Mouse (Mus musculus) midbrain, embryonic 11.5 days (tissue): ENCODE measurements around the gene Kank4. TPM values are rescaled to one million over a fixed set of nuclear protein-coding genes. Genes with fewer than 3 reads are reported as not detected.

Source experiments
- ATAC-seq: fragments of 200-750 bp; cut with Nextera tagmentation; 2 replicates; pipeline ENCODE4 v1.8.0; 2017; ENCODE audit warnings: moderate TSS enrichment, moderate library complexity; ENCODE audit not compliant: low FRiP score
- DNase-seq: peaks from one replicate; pipeline ENCODE4 v3.0.0; 2015; ENCODE audit warnings: low spot score; ENCODE audit errors: missing footprints
- H3K27ac ChIP-seq: fragments of 300-500 bp; sonication (generic); 2 replicates; pipeline ENCODE4 v1.5.1; 2014; ENCODE audit warnings: low read depth, low read length
- H3K27me3 ChIP-seq: fragments of 300-500 bp; sonication (generic); 2 replicates; pipeline ENCODE4 v1.6.1; 2014; ENCODE audit warnings: mild to moderate bottlenecking, low read length, moderate library complexity, mixed read lengths; ENCODE audit not compliant: control insufficient read depth, insufficient read depth
- H3K36me3 ChIP-seq: fragments of 300-500 bp; sonication (generic); 2 replicates; pipeline ENCODE4 v1.6.1; 2014; ENCODE audit warnings: mild to moderate bottlenecking, low read length, moderate library complexity, mixed read lengths; ENCODE audit not compliant: control insufficient read depth, insufficient read depth
- H3K4me1 ChIP-seq: fragments of 300-500 bp; sonication (generic); 2 replicates; pipeline ENCODE4 v1.6.1; 2014; ENCODE audit warnings: low read length; ENCODE audit not compliant: control insufficient read depth, insufficient read depth
- H3K4me2 ChIP-seq: fragments of 300-500 bp; sonication (generic); 2 replicates; pipeline ENCODE4 v1.6.1; 2014; ENCODE audit warnings: mild to moderate bottlenecking, moderate library complexity
- H3K4me3 ChIP-seq: fragments of 300-500 bp; sonication (generic); 2 replicates; pipeline ENCODE4 v1.5.1; 2014; ENCODE audit warnings: low read depth, low read length
- H3K9ac ChIP-seq: fragments of 300-500 bp; sonication (generic); 2 replicates; pipeline ENCODE4 v1.6.1; 2014; ENCODE audit warnings: low read length
- H3K9me3 ChIP-seq: fragments of 300-500 bp; sonication (generic); 2 replicates; pipeline ENCODE4 v1.6.1; 2016; ENCODE audit warnings: low read length; ENCODE audit not compliant: control insufficient read depth
- WGBS: fragments of 180-500 bp; shearing (Covaris S2); extraction: QIAGEN DNeasy Blood & Tissue Kit; methylation state at CpG from one replicate; pipeline ENCODE4 v1.1.7; 2014; 5-methylcytosine and 5-hydroxymethylcytosine counted together
- polyA plus RNA-seq: library from polyadenylated mRNA; unstranded; fragments of >200 nt; fragmentation: Nextera tagmentation; extraction: Ambion mirVana; gene quantifications from 2 replicates; pipeline ENCODE4 v1.2.1, GENCODE M21; 2014

The Kank4 gene
- polyA plus RNA-seq, 1 experiment from 2014 or later, result 0.98 TPM

DNA sequence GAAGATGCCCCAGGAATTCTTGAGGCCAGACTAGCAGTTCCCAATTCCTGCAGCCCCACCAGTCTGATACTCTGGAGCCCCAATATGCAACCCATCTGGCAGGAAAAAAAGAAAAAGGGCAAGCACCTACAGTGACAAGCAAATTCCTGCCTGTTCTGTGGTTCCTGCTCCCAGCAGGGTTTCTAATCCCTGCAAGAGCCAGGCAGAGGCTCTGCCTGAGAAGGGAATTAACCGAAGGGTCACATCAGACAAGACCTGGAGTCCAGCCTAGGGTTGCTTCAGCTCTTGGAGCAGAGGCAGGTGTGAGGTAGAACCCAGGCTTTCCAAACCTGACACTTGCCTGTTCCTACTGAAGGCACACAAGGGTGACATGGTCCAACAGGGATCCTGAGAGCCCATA, 26.6 kb downstream of the Kank4 start:
- Histone ChIP-seq H3K4me3 (no peak overlapping the region), H3K4me1 (peaks cover 6% of the 10 kb centered on the region), H3K9ac (no peak overlapping the region), H3K9me3 (no peaks in the 10 kb centered on the region), H3K4me2 (peak overlapping the region; percentile 51; the same call in 1 of the 2 replicates), H3K27ac (no peak overlapping the region), H3K36me3 (no peaks in the 10 kb centered on the region), H3K27me3 (no peaks in the 10 kb centered on the region)
- DNase-seq, result no peak
- 26% methylated on average over 1 of the region's 1 CpGs for WGBS
- no peak for ATAC-seq

GRCm38 (mm10) chr4:98789861-98790311, 27.5 kb downstream of the Kank4 start:
- peak; percentile 54 for ATAC-seq
- 9% methylated on average over 10 of the region's 10 CpGs for WGBS
- H3K9me3 ChIP-seq, result no peaks in the 10 kb centered on the region
- H3K4me1 ChIP-seq, result peaks cover 6% of the 10 kb centered on the region
- peak overlapping the region; percentile 54 for H3K9ac ChIP-seq
- H3K27me3 ChIP-seq, result no peaks in the 10 kb centered on the region
- peak overlapping the region; percentile 19 for H3K4me3 ChIP-seq
- peak overlapping the region; percentile 51 for H3K4me2 ChIP-seq
- H3K27ac ChIP-seq, result no peak overlapping the region
- H3K36me3 ChIP-seq, result no peaks in the 10 kb centered on the region
- DNase-seq, result peak; percentile 89

DNA sequence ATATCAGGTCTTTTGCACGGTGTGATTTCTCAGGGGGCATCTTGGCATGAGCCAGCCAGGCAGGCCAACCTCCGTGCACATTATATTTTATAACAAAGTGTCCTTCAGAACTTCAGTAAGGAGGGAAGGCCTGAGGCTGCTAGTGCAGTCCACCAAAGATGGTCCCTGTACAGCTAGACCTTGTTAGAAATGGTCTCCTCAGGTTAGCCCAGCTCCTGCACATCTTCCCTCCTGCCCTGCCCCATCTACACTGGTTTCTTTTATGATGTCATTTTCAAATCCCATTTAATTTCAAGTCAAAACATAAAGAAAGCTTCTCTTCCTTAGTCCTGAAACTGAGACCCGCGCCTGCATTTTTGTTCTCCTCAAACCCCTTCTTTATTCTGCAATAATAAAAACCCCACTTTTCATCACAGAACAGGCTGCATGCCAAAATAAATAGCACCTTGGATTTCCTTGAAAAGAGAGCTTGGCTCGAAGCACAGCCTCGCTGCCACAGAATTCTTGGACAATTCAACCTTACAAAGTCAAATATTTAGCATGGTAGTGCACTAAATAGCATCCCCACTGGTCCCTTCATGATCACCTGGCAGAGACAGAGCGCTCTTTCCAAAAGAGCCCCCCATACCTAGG, 28.1 kb downstream of the Kank4 start:
- no peak for DNase-seq
- no peaks in the 10 kb centered on the region for H3K36me3 ChIP-seq
- no peak overlapping the region for H3K27ac ChIP-seq
- 80% methylated on average over 7 of the region's 7 CpGs for WGBS
- no peaks in the 10 kb centered on the region for H3K27me3 ChIP-seq
- ATAC-seq, result no peak; the same call in 1 of the 2 replicates
- H3K9ac ChIP-seq, result peak overlapping the region; percentile 54; the same call in 1 of the 2 replicates
- peaks cover 6% of the 10 kb centered on the region for H3K4me1 ChIP-seq
- H3K4me3 ChIP-seq, result peak overlapping the region; percentile 19
- H3K9me3 ChIP-seq, result no peaks in the 10 kb centered on the region
- peak overlapping the region; percentile 51 for H3K4me2 ChIP-seq

- H3K4me3 ChIP-seq, result no peak overlapping the region
- DNase-seq, result no peak
- 34% methylated on average over 3 of the region's 3 CpGs for WGBS
- H3K36me3 ChIP-seq, result no peaks in the 10 kb centered on the region
- peaks cover 6% of the 10 kb centered on the region for H3K4me1 ChIP-seq
- H3K9ac ChIP-seq, result no peak overlapping the region
- H3K9me3 ChIP-seq, result no peaks in the 10 kb centered on the region
- ATAC-seq, result no peak
- no peaks in the 10 kb centered on the region for H3K27me3 ChIP-seq
- H3K4me2 ChIP-seq, result no peak overlapping the region
- H3K27ac ChIP-seq, result no peak overlapping the region
Observed at GRCm38 (mm10) chr4:98786281-98786680, 31.1 kb downstream of the Kank4 start.

- Histone ChIP-seq H3K4me3 (no peak overlapping the region), H3K36me3 (no peaks in the 10 kb centered on the region), H3K27me3 (no peaks in the 10 kb centered on the region), H3K9me3 (no peaks in the 10 kb centered on the region), H3K4me2 (no peak overlapping the region), H3K9ac (no peak overlapping the region), H3K27ac (no peak overlapping the region), H3K4me1 (peaks cover 6% of the 10 kb centered on the region)
- 37% methylated on average over 8 of the region's 8 CpGs for WGBS
- DNase-seq (no peak), ATAC-seq (no peak)
Observed at GRCm38 (mm10) chr4:98785851-98786250, 31.5 kb downstream of the Kank4 start.

GRCm38 (mm10) chr4:98778219-98778618, 39.1 kb downstream of the Kank4 start:
- DNase-seq (no peak), ATAC-seq (no peak)
- H3K9me3 ChIP-seq, result no peaks in the 10 kb centered on the region
- no peak overlapping the region for H3K4me3 ChIP-seq
- no peak overlapping the region for H3K27ac ChIP-seq
- H3K36me3 ChIP-seq, result no peaks in the 10 kb centered on the region
- H3K4me2 ChIP-seq, result no peak overlapping the region; the same call in 1 of the 2 replicates
- no peak overlapping the region for H3K9ac ChIP-seq
- no peaks in the 10 kb centered on the region for H3K4me1 ChIP-seq
- WGBS, result 12% methylated on average over 16 of the region's 16 CpGs
- H3K27me3 ChIP-seq, result peaks cover 5% of the 10 kb centered on the region

- Histone ChIP-seq H3K27ac (no peak overlapping the region), H3K9ac (no peak overlapping the region), H3K4me2 (no peak overlapping the region), H3K36me3 (no peaks in the 10 kb centered on the region), H3K9me3 (no peaks in the 10 kb centered on the region), H3K27me3 (peaks cover 5% of the 10 kb centered on the region), H3K4me3 (no peak overlapping the region), H3K4me1 (no peaks in the 10 kb centered on the region)
- 90% methylated on average over 6 of the region's 6 CpGs for WGBS
- ATAC-seq (no peak), DNase-seq (no peak)
Observed at GRCm38 (mm10) chr4:98777464-98777863, 39.9 kb downstream of the Kank4 start.

GRCm38 (mm10) chr4:98776721-98777427, 40.5 kb downstream of the Kank4 start:
- no peak overlapping the region for H3K9ac ChIP-seq
- H3K4me1 ChIP-seq, result no peaks in the 10 kb centered on the region
- H3K4me2 ChIP-seq, result no peak overlapping the region
- DNase-seq (no peak), ATAC-seq (no peak)
- no peak overlapping the region for H3K4me3 ChIP-seq
- no peak overlapping the region for H3K27ac ChIP-seq
- H3K9me3 ChIP-seq, result no peaks in the 10 kb centered on the region
- 85% methylated on average over 10 of the region's 10 CpGs for WGBS
- peaks cover 5% of the 10 kb centered on the region for H3K27me3 ChIP-seq
- H3K36me3 ChIP-seq, result no peaks in the 10 kb centered on the region

GRCm38 (mm10) chr4:98773785-98774184, 43.6 kb downstream of the Kank4 start:
- 93% methylated on average over 5 of the region's 5 CpGs for WGBS

More at GRCm38 (mm10) chr4:98773785-98774184, 43.6 kb downstream of the Kank4 start:
- Histone ChIP-seq H3K4me2 (no peak overlapping the region), H3K27me3 (no peaks in the 10 kb centered on the region), H3K36me3 (no peaks in the 10 kb centered on the region), H3K4me1 (no peaks in the 10 kb centered on the region), H3K9ac (no peak overlapping the region), H3K27ac (no peak overlapping the region), H3K9me3 (no peaks in the 10 kb centered on the region), H3K4me3 (no peak overlapping the region)
- DNase-seq (no peak), ATAC-seq (no peak)
